Mouse (Mus musculus): ENCODE data around the gene Pik3r5.

DNA sequence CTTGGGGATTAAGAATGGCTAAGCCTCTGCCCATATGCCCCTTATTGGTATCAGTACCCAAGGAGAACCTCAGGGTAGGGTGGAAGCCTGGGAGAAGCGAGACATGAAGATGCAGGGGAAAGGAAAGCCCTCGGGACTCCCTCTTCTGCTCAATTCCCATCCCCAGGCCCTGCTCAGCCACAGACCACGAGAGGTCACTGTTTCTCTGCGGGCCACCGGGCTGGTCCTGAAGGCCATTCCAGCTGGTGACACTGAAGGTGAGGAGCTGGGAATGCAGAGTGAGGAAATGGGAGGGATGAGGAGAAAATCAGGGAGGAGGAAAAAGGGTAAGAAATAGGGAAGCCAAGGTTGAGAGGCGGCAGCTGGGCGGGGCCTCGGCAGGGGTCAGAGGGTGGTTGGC is 112.6 kb downstream of the Pik3r5 start:
- no peak for TF ChIP-seq EP300 (IDR thresholded peaks at IDR 0.05; ENCODE audit: low read depth)
- TF ChIP-seq CTCF (IDR thresholded peaks at IDR 0.05; ENCODE audit: low read depth) = peak; percentile 66

Data from liver, postnatal 0 days (tissue).